Mouse (Mus musculus): ENCODE measurements around the gene Ppp6r3. TPM values are rescaled to one million over a fixed set of nuclear protein-coding genes. Genes with fewer than 3 reads are reported as not detected.
"Not testable (repeated sequence)": the region's sequence is repeated elsewhere in the genome, so short reads cannot be mapped to it uniquely, and the experiment has no call there.

Gene Ppp6r3
- 100 to 1,000 TPM in 3 of 4 experiments, 10 to 100 TPM in 1; 85.3 to 110 (median 106) TPM for total RNA-seq (2022)

DNA sequence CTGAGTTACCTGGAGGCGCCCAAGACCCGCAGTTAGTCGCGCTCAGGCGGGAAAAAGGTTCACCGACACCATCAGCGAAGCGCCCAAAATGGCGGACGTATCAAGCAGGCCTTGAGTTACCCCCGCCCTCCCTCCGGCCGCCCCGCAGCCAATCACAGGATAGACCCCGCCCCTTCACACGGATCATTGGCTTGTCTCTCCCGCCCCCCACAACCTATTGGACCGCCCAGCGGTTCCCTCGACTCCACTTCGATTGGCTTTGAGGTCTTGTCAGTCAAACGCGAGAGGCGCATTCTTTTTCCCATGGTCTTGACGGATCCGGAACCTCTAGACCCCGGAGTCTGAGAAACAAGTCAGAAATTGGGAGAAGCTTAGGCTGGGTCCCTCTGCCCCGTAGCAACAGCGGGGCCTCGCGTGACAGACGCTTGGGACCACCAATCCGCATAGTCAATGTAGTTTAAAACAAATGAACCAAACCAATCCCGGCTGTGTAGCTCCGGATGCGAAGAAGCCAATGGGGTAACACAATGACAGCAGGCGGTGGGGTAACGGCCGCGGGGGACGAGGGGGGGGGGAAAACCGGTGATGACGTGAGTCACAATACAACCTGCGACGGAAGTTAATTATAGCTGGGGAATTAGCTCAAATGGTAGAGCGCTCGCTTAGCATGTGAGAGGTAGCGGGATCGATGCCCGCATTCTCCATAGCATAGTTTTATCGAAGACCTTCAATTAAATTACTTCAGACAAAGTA, at the start of gene Ppp6r3:
Gene Ppp6r3, minus strand, starts transcription at position 118 of the 753 bp plus-strand sequence.
- peak; percentile 98 for DNase-seq

GRCm38 (mm10) chr19:3625111-3625510, 49.6 kb upstream of the Ppp6r3 start:
- no peak for DNase-seq

- no peak for DNase-seq
Measured at GRCm38 (mm10) chr19:3623824-3624223, 48.3 kb upstream of the Ppp6r3 start.

GRCm38 (mm10) chr19:3623294-3623693, 47.7 kb upstream of the Ppp6r3 start:
- no peak for DNase-seq

GRCm38 (mm10) chr19:3620871-3621270, 45.3 kb upstream of the Ppp6r3 start:
- DNase-seq, result no peak

GRCm38 (mm10) chr19:3619359-3619758, 43.8 kb upstream of the Ppp6r3 start:
- DNase-seq, result no peak

GRCm38 (mm10) chr19:3613991-3614390, 38.4 kb upstream of the Ppp6r3 start:
- no peak for DNase-seq

- DNase-seq, result no peak
Measured at GRCm38 (mm10) chr19:3612534-3613273, 37.2 kb upstream of the Ppp6r3 start.

DNA sequence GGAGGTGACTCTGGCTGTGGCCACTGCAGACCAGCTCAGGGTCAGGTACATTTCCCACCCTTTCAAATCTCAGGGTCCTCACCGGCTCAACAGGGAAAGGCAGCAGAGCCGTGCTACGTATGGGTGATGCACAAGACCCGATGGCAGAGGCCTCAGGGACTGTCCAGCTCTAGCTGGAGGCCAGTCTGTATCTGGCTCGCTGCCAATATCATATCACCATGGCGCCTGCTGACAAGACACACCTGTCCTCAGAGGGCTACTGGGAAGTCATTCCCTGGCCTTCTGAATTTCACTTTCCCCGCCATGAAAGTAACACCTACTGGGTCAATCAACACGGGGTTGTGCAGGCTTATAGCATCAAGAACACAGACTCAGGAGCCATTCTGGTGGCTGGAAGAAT, 36.2 kb upstream of the Ppp6r3 start:
- DNase-seq, result no peak

- no peak for DNase-seq
Measured at GRCm38 (mm10) chr19:3610886-3611285, 35.3 kb upstream of the Ppp6r3 start.

GRCm38 (mm10) chr19:3609826-3610225, 34.3 kb upstream of the Ppp6r3 start:
- DNase-seq, result no peak

- DNase-seq, result no peak
Measured at GRCm38 (mm10) chr19:3594316-3594715, 18.8 kb upstream of the Ppp6r3 start.

DNA sequence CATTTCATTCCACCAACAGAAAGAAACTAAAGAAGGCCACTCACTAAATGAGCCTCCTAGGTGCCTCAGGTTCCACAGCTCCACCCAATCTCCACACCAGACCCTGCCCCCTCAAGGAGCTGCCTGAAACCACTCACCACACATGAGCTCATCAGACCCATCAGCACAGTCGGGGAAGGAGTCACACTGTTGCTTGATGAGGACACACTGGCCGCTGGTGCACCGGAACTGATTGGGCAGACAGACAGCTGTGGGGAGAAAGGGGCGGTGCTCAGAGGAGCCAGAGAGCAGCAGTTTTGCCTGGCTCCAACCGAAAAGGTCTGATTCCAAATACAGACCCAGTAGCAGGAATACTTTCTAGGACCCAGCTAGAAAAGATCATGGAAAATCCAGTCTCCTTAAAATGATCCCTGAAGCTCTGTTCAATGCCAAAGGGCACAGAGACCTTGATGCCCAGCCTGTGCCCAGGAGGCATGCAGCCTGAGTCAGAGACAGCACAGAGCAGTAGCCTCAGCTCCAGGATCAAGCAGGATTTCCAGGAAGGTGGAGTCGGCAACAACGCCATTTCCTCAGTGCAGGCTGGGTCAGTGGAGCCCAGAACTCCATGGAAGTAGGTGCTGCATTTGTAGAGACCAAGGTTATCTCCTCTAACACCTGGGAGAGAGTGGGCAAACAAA, 18.0 kb upstream of the Ppp6r3 start:
- no peak for DNase-seq

DNA sequence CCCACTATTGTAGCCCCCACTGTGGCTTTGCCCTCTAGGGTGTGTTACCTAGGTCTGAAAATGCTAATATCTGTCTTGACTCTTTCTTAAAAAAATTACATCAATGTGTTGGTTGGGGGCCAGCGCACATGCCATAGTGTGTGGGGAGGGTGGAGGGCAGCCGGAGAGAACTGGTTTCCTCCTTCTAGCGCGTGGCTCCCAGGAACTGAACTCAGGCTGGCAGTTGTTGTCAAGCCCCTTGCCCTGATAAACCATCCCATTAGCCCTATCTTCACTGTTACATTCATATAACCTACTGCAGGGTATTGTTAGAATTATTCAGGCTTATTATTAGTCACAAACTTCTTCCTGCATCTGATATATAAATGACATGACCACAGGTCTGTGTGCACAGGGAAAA, 14.4 kb upstream of the Ppp6r3 start:
- DNase-seq, result no peak

- no peak for DNase-seq
Measured at GRCm38 (mm10) chr19:3589547-3589946, 14.0 kb upstream of the Ppp6r3 start.

GRCm38 (mm10) chr19:3587729-3588128, 12.2 kb upstream of the Ppp6r3 start:
- not testable (repeated sequence) for DNase-seq

- no peak for DNase-seq
Measured at GRCm38 (mm10) chr19:3586540-3586939, 11.0 kb upstream of the Ppp6r3 start.

- DNase-seq, result no peak
Measured at GRCm38 (mm10) chr19:3586026-3586425, 10.5 kb upstream of the Ppp6r3 start.

DNA sequence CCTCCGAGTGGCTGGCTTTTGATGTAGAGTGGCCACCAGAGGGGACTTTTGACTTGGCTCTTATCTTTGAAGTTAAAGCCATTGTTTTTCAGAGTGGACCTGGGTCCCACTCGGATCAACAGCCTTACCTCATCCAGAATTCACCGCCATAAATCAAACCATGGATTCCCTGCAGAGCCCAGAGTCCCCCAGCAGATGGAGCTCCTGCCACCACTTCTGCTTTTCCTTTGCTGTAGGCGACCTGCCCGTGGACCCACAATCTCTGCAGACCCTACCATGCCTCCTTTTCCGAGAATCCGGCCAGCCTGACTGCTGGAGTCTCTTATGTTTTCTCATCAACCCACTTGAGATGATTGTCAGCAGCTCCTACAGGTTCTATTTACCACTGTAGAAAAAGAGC, 5.8 kb upstream of the Ppp6r3 start:
- DNase-seq, result no peak

DNA sequence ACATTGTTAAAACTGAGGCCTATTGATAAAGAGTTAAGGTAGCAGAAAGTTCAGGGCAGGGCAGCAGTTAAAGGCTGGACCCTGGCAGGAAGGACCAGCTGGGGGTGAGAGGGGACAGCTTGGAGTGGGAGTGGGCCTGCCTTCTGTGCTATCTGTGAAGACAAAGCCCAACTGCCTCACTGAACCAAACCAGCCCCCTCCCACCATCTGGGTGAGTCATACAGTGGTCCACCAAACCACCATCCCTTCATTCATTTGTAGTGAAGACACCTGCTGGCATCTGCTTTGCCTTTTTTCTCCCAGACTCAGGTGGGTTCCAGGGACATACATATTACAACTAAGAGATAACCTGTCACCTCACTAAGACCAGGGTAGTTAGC, 2.4 kb upstream of the Ppp6r3 start:
- DNase-seq, result no peak

DNA sequence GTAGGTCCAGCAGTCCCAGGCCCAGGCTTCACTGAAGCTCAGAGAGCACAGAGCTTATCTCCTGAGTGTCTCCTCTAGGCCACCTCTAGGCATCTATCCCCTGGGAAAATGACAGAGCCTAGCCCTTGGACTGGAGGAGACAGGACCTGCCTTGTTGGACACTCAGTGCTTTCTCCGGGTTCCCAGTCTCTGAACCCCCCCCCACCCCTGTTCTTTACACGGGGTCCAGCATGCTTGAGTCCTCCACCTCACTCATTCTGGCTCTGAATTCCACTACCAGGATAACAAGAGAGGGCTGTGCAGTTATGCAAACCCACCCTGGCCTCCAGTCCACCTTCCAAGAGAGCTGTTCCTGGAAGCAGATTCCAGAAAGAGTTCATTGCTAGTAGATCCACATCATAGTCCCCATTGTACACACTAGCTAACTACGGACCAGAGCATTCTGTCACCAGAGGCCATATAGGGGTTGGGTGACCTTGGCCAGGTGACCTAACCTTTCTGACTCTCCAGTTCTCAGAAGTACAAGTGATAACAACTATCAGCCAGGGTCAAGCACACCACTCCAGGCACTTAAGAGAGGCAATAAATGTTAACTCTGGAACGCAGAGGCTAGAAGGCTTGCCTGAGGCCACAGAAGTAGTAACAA, 1.8 kb upstream of the Ppp6r3 start:
- DNase-seq, result no peak

DNA sequence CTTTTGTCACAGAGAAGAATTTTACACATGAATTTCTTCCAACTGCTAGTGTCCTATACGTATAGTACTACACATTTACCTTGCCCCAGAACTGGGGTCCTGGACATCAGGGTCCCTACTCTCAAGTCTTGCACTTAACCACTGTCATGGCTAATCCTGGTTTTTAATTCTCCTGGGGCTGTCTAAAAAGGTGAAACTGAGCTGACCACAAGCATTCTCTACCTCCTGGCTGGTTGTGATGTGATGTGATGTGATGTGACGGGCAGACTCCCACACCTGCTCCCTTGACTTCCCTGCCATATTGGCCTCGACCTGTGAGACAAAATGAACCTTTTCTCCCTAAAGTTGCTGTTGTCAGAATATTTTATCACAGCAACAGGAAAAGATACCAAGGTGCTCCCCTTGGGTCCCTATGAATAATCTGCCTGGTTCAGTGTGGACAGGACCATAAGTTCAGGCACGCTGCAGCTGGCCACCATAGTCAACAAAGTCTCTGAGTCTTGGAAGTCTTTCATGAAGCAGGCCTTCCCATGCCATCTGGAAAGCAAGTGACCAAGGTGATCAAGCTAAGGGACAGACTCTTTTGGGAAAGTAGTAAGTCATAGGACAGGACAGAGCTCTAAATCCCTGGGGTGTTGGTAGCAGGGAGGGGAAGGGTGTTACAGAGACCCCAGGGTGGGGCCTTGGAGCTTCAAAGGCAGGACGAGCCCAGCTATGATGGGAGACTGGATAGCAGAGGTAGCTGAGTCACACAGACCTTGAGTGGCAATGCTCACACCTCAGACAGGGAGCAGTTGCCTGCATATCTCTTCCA, 1.1 kb upstream of the Ppp6r3 start:
- DNase-seq, result no peak
